Mouse (Mus musculus) MEL (cell line): Measurements from ENCODE around the gene Cacna1s. TPM values are rescaled to one million over a fixed set of nuclear protein-coding genes. Genes with fewer than 3 reads are reported as not detected.

Experiments used
- DNase-seq: peaks from one replicate; pipeline ENCODE4 v3.0.0; 2011; ENCODE audit warnings: low read depth, low spot score
- H3K27ac ChIP-seq: 2 replicates; pipeline ENCODE4 v1.5.1; 2012; ENCODE audit warnings: low read depth, mild to moderate bottlenecking, control low read depth, low read length, moderate library complexity; ENCODE audit not compliant: control insufficient read depth
- H3K27me3 ChIP-seq, 2 experiments: fragments of 150-350 bp in 1 of 2; sonication (generic) in 1 of 2; 2 replicates each; pipeline ENCODE4 v1.6.1; 2012; ENCODE audit warnings: low read length in 2 of 2, mild to moderate bottlenecking in 2 of 2, improper control_type of control experiment in 1 of 2, moderate library complexity in 1 of 2; ENCODE audit not compliant: insufficient read depth in 2 of 2, control insufficient read depth in 1 of 2
- H3K36me3 ChIP-seq, 2 experiments: 2 replicates each; pipeline ENCODE4 v1.6.1; 2012 to 2014; ENCODE audit warnings: low read length in 2 of 2, improper control_type of control experiment in 1 of 2, inconsistent platforms in 1 of 2, mild to moderate bottlenecking in 1 of 2; ENCODE audit not compliant: insufficient read depth in 2 of 2, control insufficient read depth in 1 of 2
- H3K4me1 ChIP-seq, 2 experiments: fragments of 150-350 bp in 1 of 2; sonication (generic) in 1 of 2; 2 replicates each; pipeline ENCODE4 v1.6.1; 2012; ENCODE audit warnings: low read length in 2 of 2, improper control_type of control experiment in 1 of 2, mild to moderate bottlenecking in 1 of 2; ENCODE audit not compliant: insufficient read depth in 2 of 2, control insufficient read depth in 1 of 2
- H3K4me3 ChIP-seq, 2 experiments: fragments of 150-350 bp in 1 of 2; sonication (generic) in 1 of 2; 2 replicates each; pipeline ENCODE4 v1.5.1; 2012; ENCODE audit warnings: low read depth in 2 of 2, low read length in 2 of 2, mild to moderate bottlenecking in 2 of 2, moderate library complexity in 2 of 2, control low read depth in 1 of 2, improper control_type of control experiment in 1 of 2; ENCODE audit not compliant: control insufficient read depth in 1 of 2, insufficient read depth in 1 of 2
- H3K79me2 ChIP-seq: 2 replicates; pipeline ENCODE4 v1.6.1; 2012; ENCODE audit warnings: mild to moderate bottlenecking, low read length, moderate library complexity; ENCODE audit not compliant: control insufficient read depth, poor library complexity, insufficient read depth
- H3K9ac ChIP-seq: 2 replicates; pipeline ENCODE4 v1.6.1; 2012; ENCODE audit warnings: low read depth, mild to moderate bottlenecking, control low read depth, low read length, moderate library complexity; ENCODE audit not compliant: control insufficient read depth, poor library complexity, severe bottlenecking
- H3K9me3 ChIP-seq: fragments of 150-350 bp; sonication (generic); replicated peaks from 2 replicates; pipeline ENCODE4 v1.6.1; 2012; ENCODE audit warnings: mild to moderate bottlenecking, low read length, improper control_type of control experiment, moderate library complexity; ENCODE audit not compliant: insufficient read depth
- BHLHE40 ChIP-seq: IDR thresholded peaks from 2 replicates; pipeline ENCODE4 v1.6.1; 2012; ENCODE audit warnings: low read depth, mild to moderate bottlenecking, inconsistent platforms, low read length, improper control_type of control experiment, borderline replicate concordance
- CHD1 ChIP-seq: IDR thresholded peaks from 2 replicates; pipeline ENCODE4 v1.6.1; 2012; ENCODE audit warnings: low read depth, mild to moderate bottlenecking, inconsistent platforms, low read length, improper control_type of control experiment
- CHD2 ChIP-seq: IDR thresholded peaks from 2 replicates; pipeline ENCODE4 v1.6.1; 2011; ENCODE audit warnings: low read length, improper control_type of control experiment
- E2F4 ChIP-seq: IDR thresholded peaks from 2 replicates; pipeline ENCODE4 v1.6.1; 2011; ENCODE audit warnings: low read depth, low read length, improper control_type of control experiment, borderline replicate concordance
- ELF1 ChIP-seq: IDR thresholded peaks from 2 replicates; pipeline ENCODE4 v1.6.1; 2014; ENCODE audit warnings: low read depth, mild to moderate bottlenecking, inconsistent platforms, low read length, improper control_type of control experiment, moderate library complexity
- ETS1 ChIP-seq: IDR thresholded peaks from 2 replicates; pipeline ENCODE4 v1.6.1; 2012; ENCODE audit warnings: low read depth, mild to moderate bottlenecking, inconsistent platforms, low read length, improper control_type of control experiment, moderate library complexity
- HCFC1 ChIP-seq: IDR thresholded peaks from 2 replicates; pipeline ENCODE4 v1.6.1; 2012; ENCODE audit warnings: low read depth, mild to moderate bottlenecking, inconsistent platforms, low read length, improper control_type of control experiment, moderate library complexity
- KAT2A ChIP-seq: conservative IDR thresholded peaks from 2 replicates; pipeline ENCODE4 v1.6.1; 2012; ENCODE audit warnings: low read depth, low read length, improper control_type of control experiment, inconsistent platforms
- MAZ ChIP-seq: IDR thresholded peaks from 2 replicates; pipeline ENCODE4 v1.6.1; 2012; ENCODE audit warnings: low read depth, mild to moderate bottlenecking, inconsistent platforms, low read length, improper control_type of control experiment
- MXI1 ChIP-seq: IDR thresholded peaks from 2 replicates; pipeline ENCODE4 v1.6.1; 2011; ENCODE audit warnings: mild to moderate bottlenecking, low read depth, low read length, improper control_type of control experiment
- NRF1 ChIP-seq: IDR thresholded peaks from 2 replicates; pipeline ENCODE4 v1.6.1; 2014; ENCODE audit warnings: low read depth, mild to moderate bottlenecking, inconsistent platforms, low read length, improper control_type of control experiment, moderate library complexity; ENCODE audit not compliant: poor library complexity, insufficient read depth, severe bottlenecking
- RAD21 ChIP-seq: IDR thresholded peaks from 2 replicates; pipeline ENCODE4 v1.6.1; 2011; ENCODE audit warnings: mild to moderate bottlenecking, low read depth, low read length, improper control_type of control experiment
- RCOR1 ChIP-seq: IDR thresholded peaks from 2 replicates; pipeline ENCODE4 v1.6.1; 2012; ENCODE audit warnings: low read depth, mild to moderate bottlenecking, inconsistent platforms, low read length, improper control_type of control experiment
- SMC3 ChIP-seq: IDR thresholded peaks from 2 replicates; pipeline ENCODE4 v1.6.1; 2011; ENCODE audit warnings: low read depth, low read length, improper control_type of control experiment
- TBP ChIP-seq: IDR thresholded peaks from 2 replicates; pipeline ENCODE4 v1.8.0; 2011; ENCODE audit warnings: low read depth, low read length, improper control_type of control experiment
- TCF12 ChIP-seq: IDR thresholded peaks from 2 replicates; pipeline ENCODE4 v1.6.1; 2014; ENCODE audit warnings: low read depth, mild to moderate bottlenecking, inconsistent platforms, low read length, improper control_type of control experiment, moderate library complexity
- UBTF ChIP-seq: IDR thresholded peaks from 2 replicates; pipeline ENCODE4 v1.6.1; 2012; ENCODE audit warnings: low read depth, mild to moderate bottlenecking, inconsistent platforms, low read length, improper control_type of control experiment, moderate library complexity, borderline replicate concordance; ENCODE audit not compliant: insufficient read depth
- USF1 ChIP-seq: IDR thresholded peaks from 2 replicates; pipeline ENCODE4 v1.6.1; 2014; ENCODE audit warnings: low read depth, mild to moderate bottlenecking, inconsistent platforms, low read length, improper control_type of control experiment, moderate library complexity
- ZKSCAN1 ChIP-seq: IDR thresholded peaks from 2 replicates; pipeline ENCODE4 v1.6.1; 2012; ENCODE audit warnings: low read depth, mild to moderate bottlenecking, inconsistent platforms, low read length, improper control_type of control experiment, moderate library complexity
- ZNF384 ChIP-seq: IDR thresholded peaks from 2 replicates; pipeline ENCODE4 v1.6.1; 2012; ENCODE audit warnings: low read depth, mild to moderate bottlenecking, inconsistent platforms, low read length, improper control_type of control experiment
- polyA plus RNA-seq, 2 experiments: library from polyadenylated mRNA; stranded (reverse) in 1 of 2; unstranded in 1 of 2; fragments of >175 nt in 1 of 2; fragments of >200 nt in 1 of 2; gene quantifications; 2 replicates each; pipeline versions ENCODE4 v1.2.1 to v1.2.4; 2012; ENCODE audit warnings: low replicate concordance in 2 of 2, low read depth in 1 of 2; ENCODE audit not compliant: insufficient read length in 2 of 2, insufficient read depth in 1 of 2, missing spikeins in 1 of 2
- total RNA-seq: library from RNA; depleted of rRNA; stranded (reverse); fragments of 300-350 nt; gene quantifications from 2 replicates; pipeline ENCODE4 v1.2.3, GENCODE M21; 2012; rRNA removed

The Cacna1s gene
- not detected in 2 replicates for total RNA-seq
- polyA plus RNA-seq, result not detected

GRCm38 (mm10) chr1:136052547-136052946 is at the start of gene Cacna1s:
Cacna1s (plus strand) TSS chr1:136052750.
- Histone ChIP-seq H3K4me3 (no peak within 1 kb of the TSS), H3K27me3 (no peaks in the 10 kb centered on the region; a peak in 1 of 4 replicates)

GRCm38 (mm10) chr1:136006292-136006748 is 46.2 kb upstream of the Cacna1s start, which contains the start of gene Igfn1:
Igfn1 (minus strand) TSS chr1:136006342.
- DNase-seq, result no peak

More at GRCm38 (mm10) chr1:136052547-136052946, at the start of gene Cacna1s:
- no peak within 1 kb of the TSS for H3K27ac ChIP-seq
- no peaks in the 10 kb centered on the region for H3K9me3 ChIP-seq
- no peaks in the 10 kb centered on the region for H3K79me2 ChIP-seq
- H3K4me1 ChIP-seq, result peaks cover 2 to 13% of the 10 kb centered on the region in 2 experiments; a peak in 3 of 4 replicates
- no peak for DNase-seq
- H3K36me3 ChIP-seq, result peaks cover 0 to 12% of the 10 kb centered on the region in 2 experiments; a peak in 2 of 4 replicates
- H3K9ac ChIP-seq, result no peak within 1 kb of the TSS
- TF ChIP-seq TBP (no peak), USF1 (no peak), CHD1 (no peak), RAD21 (no peak), BHLHE40 (no peak), ELF1 (no peak), KAT2A (no peak), MAZ (no peak), NRF1 (no peak), E2F4 (no peak), UBTF (no peak), TCF12 (no peak), RCOR1 (no peak)

More at GRCm38 (mm10) chr1:136006292-136006748, 46.2 kb upstream of the Cacna1s start, which contains the start of gene Igfn1:
- Histone ChIP-seq H3K9me3 (no peaks in the 10 kb centered on the region), H3K4me3 (no peak within 1 kb of the TSS), H3K36me3 (peaks cover 0 to 3% of the 10 kb centered on the region in 2 experiments; a peak in 1 of 4 replicates), H3K27ac (no peak within 1 kb of the TSS), H3K9ac (no peak within 1 kb of the TSS), H3K4me1 (peaks cover 0 to 13% of the 10 kb centered on the region in 2 experiments; a peak in 1 of 4 replicates), H3K27me3 (peaks cover 0 to 3% of the 10 kb centered on the region in 2 experiments; a peak in 3 of 4 replicates), H3K79me2 (no peaks in the 10 kb centered on the region)
- TF ChIP-seq KAT2A (no peak), ETS1 (no peak), SMC3 (no peak), ZKSCAN1 (no peak), BHLHE40 (no peak), MXI1 (no peak), ZNF384 (no peak), CHD1 (no peak), RAD21 (no peak), CHD2 (no peak), HCFC1 (no peak)
